Mouse (Mus musculus) 416B (cell line): ENCODE results near the gene Slc22a23.

Experiments used
- DNase-seq: peaks from one replicate; pipeline ENCODE4 v3.0.0; 2011; ENCODE audit warnings: low read depth

Gene Slc22a23

GRCm38 (mm10) chr13:34343719-34344375, 1.1 kb downstream of the Slc22a23 start:
- DNase-seq: peak; percentile 22

DNA sequence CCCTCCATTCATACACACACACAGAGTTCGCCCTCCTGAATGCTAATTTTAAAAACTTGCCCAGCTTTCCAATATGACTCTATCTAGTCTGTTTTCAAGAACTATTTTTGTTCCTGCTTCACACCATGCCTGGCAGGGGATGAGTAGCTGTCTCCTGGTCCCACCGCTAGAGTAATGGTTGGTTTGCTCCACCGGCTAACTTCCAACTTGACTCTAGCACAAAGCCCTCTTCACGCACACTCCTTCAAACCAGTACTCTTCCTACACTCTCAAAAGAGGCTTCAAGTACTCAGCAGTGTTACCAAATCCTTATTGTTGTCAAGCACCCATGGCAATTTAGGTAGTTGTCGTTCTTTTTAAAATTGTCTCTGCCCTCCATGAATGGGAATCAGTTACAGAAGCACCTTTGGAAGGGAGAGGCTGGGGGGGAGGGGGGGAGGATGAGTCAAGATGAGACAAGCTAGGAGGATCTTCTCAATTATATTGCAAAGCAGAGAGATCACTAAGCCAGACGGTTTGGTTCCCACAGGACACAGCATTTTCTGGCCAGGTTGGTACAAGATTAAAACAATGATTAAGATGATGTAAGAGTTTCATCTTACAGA, 2.6 kb downstream of the Slc22a23 start:
- peak; percentile 8 for DNase-seq

- no peak for DNase-seq
Observed at GRCm38 (mm10) chr13:34336895-34337294, 8.1 kb downstream of the Slc22a23 start.

GRCm38 (mm10) chr13:34334847-34335246, 10.1 kb downstream of the Slc22a23 start:
- DNase-seq: no peak

GRCm38 (mm10) chr13:34332762-34333161, 12.2 kb downstream of the Slc22a23 start:
- peak; percentile 95 for DNase-seq

GRCm38 (mm10) chr13:34331399-34332186, 13.4 kb downstream of the Slc22a23 start:
- DNase-seq: no peak

DNA sequence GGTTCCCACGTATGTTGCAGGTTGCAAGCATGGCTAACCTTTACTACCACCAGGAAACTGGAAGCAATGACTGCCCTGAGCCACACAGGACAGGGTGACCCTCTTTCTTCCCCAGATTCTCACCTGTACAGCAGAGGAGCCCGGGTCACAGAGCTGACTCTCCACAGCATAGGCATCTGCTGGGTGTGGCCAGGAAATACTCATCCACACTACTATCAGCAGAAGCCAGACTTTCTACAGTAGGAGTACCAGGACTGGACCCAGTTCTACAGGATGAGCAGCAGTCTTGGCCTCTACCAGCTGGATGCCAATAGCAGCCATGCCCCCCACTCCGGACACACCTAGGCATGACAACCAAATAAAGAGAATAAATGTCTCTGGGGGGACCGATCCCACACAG, 15.4 kb downstream of the Slc22a23 start:
- DNase-seq: no peak

- peak; percentile 73 for DNase-seq
Observed at GRCm38 (mm10) chr13:34326992-34327391, 18.0 kb downstream of the Slc22a23 start.

DNA sequence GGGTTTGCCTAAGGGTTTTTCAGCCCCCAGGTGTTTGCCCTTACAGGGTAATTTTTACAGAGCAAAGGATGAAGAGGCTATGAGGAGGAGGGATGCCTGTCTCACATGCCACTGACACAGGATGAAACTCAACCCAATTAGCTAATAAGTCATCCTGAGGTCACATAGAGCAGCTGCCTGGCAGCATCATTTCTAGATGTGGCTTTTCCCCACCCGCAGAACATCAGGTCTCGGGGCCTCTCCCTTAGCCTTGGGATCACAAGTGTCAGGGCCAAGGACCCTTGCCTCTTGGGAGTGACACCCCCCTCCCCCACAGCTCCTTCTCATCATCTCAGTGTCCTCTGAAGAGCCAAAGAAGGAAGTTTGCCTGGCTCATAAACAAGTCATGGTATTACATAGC, 21.6 kb downstream of the Slc22a23 start:
- DNase-seq: no peak

GRCm38 (mm10) chr13:34320482-34320881, 24.5 kb downstream of the Slc22a23 start:
- DNase-seq: no peak

DNA sequence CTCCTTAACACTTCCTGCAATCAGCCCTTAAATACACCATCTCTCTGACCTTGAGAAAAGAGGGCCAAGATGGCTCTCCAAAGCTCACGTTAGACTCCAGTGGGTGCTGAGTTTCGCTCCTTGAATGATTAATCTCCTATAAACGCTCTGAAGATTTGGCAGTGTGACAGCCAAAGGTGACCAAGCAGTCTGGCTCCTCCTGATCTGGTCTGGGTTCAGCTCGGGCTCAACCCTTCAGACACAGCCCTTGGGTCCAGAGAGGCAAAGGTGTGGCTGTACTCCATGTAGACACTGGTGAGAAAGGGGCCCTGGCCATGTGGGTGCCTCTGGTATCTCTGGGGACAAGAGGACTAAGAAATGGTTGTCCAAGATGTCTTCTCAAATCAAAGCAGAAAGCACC, 27.9 kb downstream of the Slc22a23 start:
- DNase-seq: no peak

DNA sequence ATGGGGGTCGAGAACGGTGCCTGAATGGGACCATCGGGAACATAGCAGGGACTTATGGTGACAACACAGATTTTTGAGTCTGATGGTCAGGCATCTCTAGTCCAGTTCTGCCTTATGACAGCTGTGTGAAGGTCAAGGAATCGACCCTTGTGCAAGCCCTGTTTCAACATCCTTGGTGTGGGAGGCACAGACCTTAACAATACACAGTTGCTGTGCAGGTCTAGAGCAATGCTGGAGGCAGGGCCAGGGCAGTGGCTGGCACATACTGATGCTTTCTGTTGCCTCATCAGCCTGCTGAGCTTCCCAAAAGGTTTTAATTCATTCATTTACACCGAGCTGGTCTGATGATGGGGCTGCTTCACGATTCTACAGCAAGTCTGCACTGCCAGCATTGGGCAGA, 28.5 kb downstream of the Slc22a23 start:
- DNase-seq: peak; percentile 48

DNA sequence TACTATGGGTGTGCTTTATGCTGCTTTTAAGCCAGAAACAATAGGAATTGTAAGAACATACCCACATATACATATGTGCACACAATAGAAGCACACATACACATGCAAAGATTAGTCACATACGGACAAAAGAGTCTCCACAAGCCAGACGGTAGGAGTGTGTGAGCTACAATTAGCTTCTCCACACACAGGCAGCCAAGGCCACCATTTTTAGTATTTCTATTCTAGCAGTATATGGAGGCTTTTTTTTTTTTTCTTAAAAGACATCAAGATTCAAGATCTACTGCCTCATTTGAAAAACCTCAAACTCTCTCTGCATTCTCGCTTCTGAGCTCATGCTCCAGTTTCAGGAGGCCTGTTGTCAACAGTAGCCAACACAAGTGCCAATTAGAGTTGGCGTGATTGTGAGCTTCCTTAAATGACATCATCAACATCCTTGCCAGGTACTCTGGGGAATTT, 31.9 kb downstream of the Slc22a23 start:
- DNase-seq: no peak

DNA sequence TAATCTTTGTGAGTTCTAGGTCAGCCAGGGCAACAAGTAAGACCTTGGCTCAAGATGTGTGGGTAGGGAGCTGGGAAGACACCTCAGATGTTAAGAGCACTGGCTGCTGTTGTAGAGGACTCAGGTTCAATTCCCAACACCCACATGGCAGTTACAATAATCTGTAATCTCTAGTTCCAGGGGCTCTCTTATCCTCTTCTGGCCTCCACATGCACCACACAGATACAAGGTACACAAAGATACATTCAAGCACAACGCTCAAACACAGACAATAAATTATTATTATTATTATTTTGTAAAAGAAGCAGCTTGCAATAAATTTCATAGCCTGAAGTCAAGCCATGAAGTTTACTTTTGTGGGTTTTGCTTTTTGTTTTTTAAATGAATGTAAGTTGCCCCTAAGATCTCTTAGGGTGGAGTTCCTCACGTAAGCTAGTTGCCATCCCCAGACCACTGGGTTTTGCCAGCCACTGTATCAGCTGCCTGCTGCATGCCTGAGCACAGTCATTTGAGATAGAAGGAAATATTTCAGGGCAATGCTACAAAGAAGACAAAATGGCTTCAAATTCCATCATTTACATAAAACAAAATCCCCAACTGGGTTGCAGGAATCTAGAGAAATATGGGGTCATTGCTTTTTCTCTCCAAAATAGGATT, 32.5 kb downstream of the Slc22a23 start:
- no peak for DNase-seq

GRCm38 (mm10) chr13:34311593-34311992, 33.4 kb downstream of the Slc22a23 start:
- DNase-seq: no peak

DNA sequence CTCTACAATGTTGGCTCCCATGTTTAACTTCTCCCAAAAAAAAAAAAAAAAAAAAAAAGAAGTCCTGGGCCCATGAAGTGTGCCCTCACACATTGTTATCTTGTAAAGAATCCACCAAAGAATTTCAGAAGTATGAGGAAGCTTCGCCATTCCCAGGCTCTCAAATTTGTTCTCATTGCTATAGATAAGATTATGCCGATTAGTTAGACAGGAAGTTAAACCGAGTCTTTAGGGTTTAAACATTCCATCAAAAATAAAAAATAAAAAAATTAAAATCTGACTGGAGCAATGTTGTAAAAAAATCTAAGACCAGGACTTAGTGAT, 36.4 kb downstream of the Slc22a23 start:
- no peak for DNase-seq

GRCm38 (mm10) chr13:34307696-34308603, 37.0 kb downstream of the Slc22a23 start:
- DNase-seq: no peak

DNA sequence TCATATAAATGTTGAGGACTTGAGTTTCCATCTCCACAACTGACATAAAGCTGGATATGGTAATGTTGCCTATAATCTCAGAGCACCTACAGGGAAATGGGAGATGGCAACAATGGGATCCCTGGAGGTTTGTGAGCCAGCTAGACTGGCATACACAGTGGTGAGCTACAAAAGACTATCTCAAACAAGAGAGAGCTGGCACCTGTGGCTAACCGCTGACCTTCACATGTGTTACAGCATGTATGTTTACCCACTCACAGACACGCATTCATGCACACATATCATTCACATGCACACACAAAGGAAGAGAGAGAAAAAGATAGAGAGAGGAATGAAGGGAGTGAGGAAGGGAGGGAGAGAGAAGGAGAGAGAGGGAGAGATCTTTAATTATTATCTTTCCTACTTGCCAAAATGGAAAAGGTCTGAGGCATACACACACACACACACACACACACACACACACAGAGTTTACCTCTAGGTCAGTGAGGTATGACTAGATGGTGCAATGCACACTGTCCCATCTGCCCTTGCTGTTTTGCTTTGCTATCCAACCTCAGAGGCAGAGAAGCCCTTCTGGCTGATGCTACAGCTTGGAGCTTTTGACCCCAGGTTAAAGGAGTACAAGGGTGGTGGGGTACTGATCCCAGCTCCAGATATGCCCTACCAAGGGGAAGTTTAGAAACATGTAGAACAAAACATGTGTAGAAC, 38.9 kb downstream of the Slc22a23 start:
- no peak for DNase-seq

GRCm38 (mm10) chr13:34304896-34305295, 40.1 kb downstream of the Slc22a23 start:
- DNase-seq: no peak

- DNase-seq: no peak
Observed at GRCm38 (mm10) chr13:34303386-34304016, 41.5 kb downstream of the Slc22a23 start.

DNA sequence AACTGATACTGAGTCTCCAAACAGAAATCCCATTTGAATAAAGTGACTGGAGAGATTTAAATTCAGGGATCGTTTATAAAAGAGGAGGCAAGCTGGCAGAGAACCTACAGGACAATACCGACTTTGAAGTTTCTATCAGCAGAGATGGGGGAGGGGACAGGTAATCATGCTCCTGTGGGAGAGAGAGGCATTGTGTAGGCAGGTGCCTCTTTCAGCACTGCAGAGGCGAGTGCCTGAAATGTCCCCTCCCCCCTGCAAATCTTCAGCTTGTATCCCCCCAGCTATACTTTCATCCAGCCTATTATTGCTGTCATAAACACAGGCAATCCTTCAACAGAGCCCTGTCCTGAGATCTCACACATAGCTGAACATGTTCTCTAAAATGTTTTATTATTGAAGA, 43.4 kb downstream of the Slc22a23 start:
- DNase-seq: no peak
